Mouse (Mus musculus): ENCODE data around the gene C1d. TPM values are rescaled to one million over a fixed set of nuclear protein-coding genes. Genes with fewer than 3 reads are reported as not detected.

The C1d gene
- total RNA-seq, 2 experiments from 2014 or later, result 44.9 to 56.7 TPM

Other genes starting within 250 kb of the C1d start
- gene Cnrip1, start 206.0 kb upstream of the C1d start, total RNA-seq (2015), result 0.51 and 0.89 TPM in 2 replicates
- 0.66 TPM in 1 of 2 replicates, not detected in the other for gene Cnrip1, start 206.0 kb upstream of the C1d start, total RNA-seq (2017)
- 117 and 124 TPM in 2 replicates for gene Plek, start 205.2 kb upstream of the C1d start, total RNA-seq (2015)
- gene Plek, start 205.2 kb upstream of the C1d start, total RNA-seq (2017), result 132 and 133 TPM in 2 replicates
- 66.9 and 72.9 TPM in 2 replicates for gene Ppp3r1, start 98.3 kb upstream of the C1d start, total RNA-seq (2015)
- 79.8 and 91.7 TPM in 2 replicates for gene Ppp3r1, start 98.3 kb upstream of the C1d start, total RNA-seq (2017)
- 9.2 and 13.9 TPM in 2 replicates for gene Wdr92, start 75.5 kb upstream of the C1d start, total RNA-seq (2015)
- gene Wdr92, start 75.5 kb upstream of the C1d start, total RNA-seq (2017), result 13.6 and 16.4 TPM in 2 replicates
- gene Pno1, start 46.0 kb upstream of the C1d start, total RNA-seq (2015), result 27.7 and 32.5 TPM in 2 replicates
- 40.7 and 49.6 TPM in 2 replicates for gene Pno1, start 46.0 kb upstream of the C1d start, total RNA-seq (2017)

Data from megakaryocyte, adult 5-6 weeks (primary cell).